Mouse (Mus musculus) hindbrain, embryonic 16.5 days (tissue): Measurements from ENCODE around the gene Uchl5. TPM values are rescaled to one million over a fixed set of nuclear protein-coding genes. Genes with fewer than 3 reads are reported as not detected.

ENCODE experiments used
- ATAC-seq: fragments of 200-750 bp; cut with Nextera tagmentation; 2 replicates; pipeline ENCODE4 v1.8.0; 2017; ENCODE audit warnings: moderate TSS enrichment, moderate library complexity
- H3K27ac ChIP-seq: fragments of 300-500 bp; sonication (generic); 2 replicates; pipeline ENCODE4 v1.5.1; 2014; ENCODE audit warnings: low read depth, mild to moderate bottlenecking, control low read depth, low read length, moderate library complexity
- H3K27me3 ChIP-seq: fragments of 300-500 bp; sonication (generic); replicated peaks from 2 replicates; pipeline ENCODE4 v1.6.1; 2014; ENCODE audit warnings: low read length; ENCODE audit not compliant: control insufficient read depth, insufficient read depth
- H3K36me3 ChIP-seq: fragments of 300-500 bp; sonication (generic); 2 replicates; pipeline ENCODE4 v1.6.1; 2014; ENCODE audit warnings: mild to moderate bottlenecking, low read length, moderate library complexity, mixed read lengths; ENCODE audit not compliant: control insufficient read depth, insufficient read depth
- H3K4me1 ChIP-seq: fragments of 300-500 bp; sonication (generic); 2 replicates; pipeline ENCODE4 v1.6.1; 2014; ENCODE audit warnings: low read depth, low read length; ENCODE audit not compliant: control insufficient read depth, insufficient read depth
- H3K4me2 ChIP-seq: fragments of 300-500 bp; sonication (generic); 2 replicates; pipeline ENCODE4 v1.6.1; 2014; ENCODE audit warnings: mild to moderate bottlenecking, low read length, control low read depth, moderate library complexity
- H3K4me3 ChIP-seq: fragments of 300-500 bp; sonication (generic); 2 replicates; pipeline ENCODE4 v1.5.1; 2014; ENCODE audit warnings: mild to moderate bottlenecking, low read length, control low read depth, moderate library complexity
- H3K9ac ChIP-seq: fragments of 300-500 bp; sonication (generic); 2 replicates; pipeline ENCODE4 v1.6.1; 2014; ENCODE audit warnings: low read depth, mild to moderate bottlenecking, control low read depth, low read length, moderate library complexity
- H3K9me3 ChIP-seq: fragments of 300-500 bp; sonication (generic); 2 replicates; pipeline ENCODE4 v1.6.1; 2014; ENCODE audit warnings: mild to moderate bottlenecking, low read length, moderate library complexity; ENCODE audit not compliant: control insufficient read depth
- WGBS: fragments of 180-500 bp; shearing (Covaris S2); extraction: QIAGEN DNeasy Blood & Tissue Kit; methylation state at CpG from one replicate; pipeline ENCODE4 v1.1.7; 2014; 5-methylcytosine and 5-hydroxymethylcytosine counted together
- polyA plus RNA-seq: library from polyadenylated mRNA; unstranded; fragments of >200 nt; fragmentation: Nextera tagmentation; extraction: Ambion mirVana; gene quantifications from 2 replicates; pipeline ENCODE4 v1.2.1, GENCODE M21; 2015

Uchl5 gene
- polyA plus RNA-seq, 1 experiment from 2014 or later = 68.3 TPM

- Histone ChIP-seq H3K27me3 (no peaks in the 10 kb centered on the region), H3K4me2 (no peak overlapping the region), H3K36me3 (peaks cover 4% of the 10 kb centered on the region), H3K4me3 (no peak overlapping the region), H3K4me1 (peaks cover 3% of the 10 kb centered on the region), H3K9me3 (no peaks in the 10 kb centered on the region), H3K9ac (no peak overlapping the region), H3K27ac (no peak overlapping the region)
- WGBS = 86% methylated on average over 5 of the region's 5 CpGs
- no peak for ATAC-seq
Measured at GRCm38 (mm10) chr1:143741331-143741730, 35.7 kb upstream of the Uchl5 start.

GRCm38 (mm10) chr1:143742186-143742585 is 34.9 kb upstream of the Uchl5 start:
- WGBS = 42% methylated on average over 6 of the region's 6 CpGs
- H3K9me3 ChIP-seq = no peaks in the 10 kb centered on the region
- no peaks in the 10 kb centered on the region for H3K27me3 ChIP-seq
- no peak overlapping the region for H3K4me3 ChIP-seq
- peaks cover 3% of the 10 kb centered on the region for H3K4me1 ChIP-seq
- no peak overlapping the region for H3K27ac ChIP-seq
- H3K4me2 ChIP-seq = no peak overlapping the region
- peaks cover 4% of the 10 kb centered on the region for H3K36me3 ChIP-seq
- no peak overlapping the region for H3K9ac ChIP-seq
- no peak for ATAC-seq

DNA sequence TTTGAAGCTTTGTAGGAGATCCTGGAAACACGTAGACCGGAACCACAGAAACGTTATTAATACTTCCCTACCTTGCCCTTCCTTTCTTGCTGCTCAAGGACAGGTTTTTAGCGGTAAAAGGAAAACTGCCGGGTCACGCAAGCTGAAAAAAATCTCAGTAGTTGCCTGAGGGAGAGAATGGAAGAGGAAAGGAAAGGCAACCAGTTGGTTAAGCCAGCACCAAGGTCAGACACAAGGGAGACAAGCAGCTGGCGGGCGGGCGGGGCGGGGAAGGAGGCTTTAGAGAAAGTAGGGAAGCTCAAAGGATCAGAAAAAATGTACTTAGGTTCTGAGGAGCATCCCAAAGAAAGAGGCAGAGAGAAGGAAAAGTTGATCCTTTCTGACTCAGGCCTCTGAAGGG is 31.2 kb upstream of the Uchl5 start:
- ATAC-seq = no peak
- H3K9me3 ChIP-seq = no peaks in the 10 kb centered on the region
- no peak overlapping the region for H3K4me3 ChIP-seq
- WGBS = 89% methylated on average over 10 of the region's 10 CpGs
- H3K4me2 ChIP-seq = no peak overlapping the region
- H3K36me3 ChIP-seq = peaks cover 11% of the 10 kb centered on the region
- H3K9ac ChIP-seq = no peak overlapping the region
- H3K4me1 ChIP-seq = peaks cover 1% of the 10 kb centered on the region; the same call in 1 of the 2 replicates
- H3K27ac ChIP-seq = no peak overlapping the region
- no peaks in the 10 kb centered on the region for H3K27me3 ChIP-seq

GRCm38 (mm10) chr1:143762159-143762558 is 14.9 kb upstream of the Uchl5 start:
- no peak overlapping the region for H3K4me2 ChIP-seq
- H3K4me3 ChIP-seq = no peak overlapping the region
- H3K27me3 ChIP-seq = no peaks in the 10 kb centered on the region
- H3K9ac ChIP-seq = no peak overlapping the region
- H3K9me3 ChIP-seq = no peaks in the 10 kb centered on the region
- peaks cover 52% of the 10 kb centered on the region for H3K36me3 ChIP-seq
- no peaks in the 10 kb centered on the region for H3K4me1 ChIP-seq
- H3K27ac ChIP-seq = no peak overlapping the region
- ATAC-seq = no peak
- 98% methylated on average over 8 of the region's 8 CpGs for WGBS

DNA sequence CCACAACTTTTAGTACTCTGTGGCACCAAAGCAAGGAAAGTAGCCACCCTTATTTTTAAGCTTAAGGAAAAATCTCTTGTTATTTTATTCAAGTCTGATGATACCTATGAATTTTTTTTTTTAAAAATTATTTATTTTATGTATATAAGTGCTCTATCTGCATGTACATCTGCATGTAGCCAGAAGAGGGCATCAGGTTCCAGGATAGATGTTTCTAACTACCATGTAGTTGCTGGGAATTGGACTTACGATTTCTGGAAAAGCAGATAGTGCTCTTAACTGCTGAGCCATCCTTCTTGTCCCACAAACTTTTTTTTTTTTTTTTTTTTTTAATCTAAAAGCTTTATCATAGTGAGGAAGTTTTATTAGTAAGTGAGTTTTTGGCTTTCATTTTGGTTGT is 12.6 kb upstream of the Uchl5 start:
- ATAC-seq = no peak
- Histone ChIP-seq H3K4me2 (no peak overlapping the region), H3K27ac (no peak overlapping the region), H3K4me1 (no peaks in the 10 kb centered on the region), H3K9ac (no peak overlapping the region), H3K36me3 (peaks cover 40% of the 10 kb centered on the region), H3K27me3 (no peaks in the 10 kb centered on the region), H3K9me3 (no peaks in the 10 kb centered on the region), H3K4me3 (no peak overlapping the region)
- WGBS = 63% methylated on average over 1 of the region's 1 CpGs

DNA sequence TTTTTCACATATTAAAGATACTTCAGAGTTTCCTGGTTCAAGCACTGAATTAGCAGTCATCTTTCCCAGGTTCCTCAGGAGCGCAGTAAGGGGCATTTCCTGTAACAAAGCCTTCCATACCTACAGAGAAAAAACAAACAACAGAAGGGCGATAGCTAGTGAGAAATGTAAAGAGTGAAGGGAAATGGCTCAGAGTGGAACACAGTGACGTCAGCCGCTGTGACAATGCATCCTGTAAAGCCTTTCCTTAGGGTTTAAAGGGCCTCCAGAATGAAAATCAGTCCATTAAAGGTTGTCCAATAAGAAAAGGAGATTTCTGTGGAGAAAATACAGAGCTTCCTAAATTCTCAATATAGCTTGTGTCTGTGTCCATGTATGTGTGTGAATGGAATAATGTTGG is 11.3 kb upstream of the Uchl5 start:
- Histone ChIP-seq H3K4me3 (no peak overlapping the region), H3K36me3 (peaks cover 33% of the 10 kb centered on the region), H3K9ac (no peak overlapping the region), H3K27me3 (no peaks in the 10 kb centered on the region), H3K4me1 (no peaks in the 10 kb centered on the region; the same call in 1 of the 2 replicates), H3K9me3 (no peaks in the 10 kb centered on the region), H3K27ac (no peak overlapping the region), H3K4me2 (no peak overlapping the region)
- 87% methylated on average over 4 of the region's 4 CpGs for WGBS
- ATAC-seq = no peak

DNA sequence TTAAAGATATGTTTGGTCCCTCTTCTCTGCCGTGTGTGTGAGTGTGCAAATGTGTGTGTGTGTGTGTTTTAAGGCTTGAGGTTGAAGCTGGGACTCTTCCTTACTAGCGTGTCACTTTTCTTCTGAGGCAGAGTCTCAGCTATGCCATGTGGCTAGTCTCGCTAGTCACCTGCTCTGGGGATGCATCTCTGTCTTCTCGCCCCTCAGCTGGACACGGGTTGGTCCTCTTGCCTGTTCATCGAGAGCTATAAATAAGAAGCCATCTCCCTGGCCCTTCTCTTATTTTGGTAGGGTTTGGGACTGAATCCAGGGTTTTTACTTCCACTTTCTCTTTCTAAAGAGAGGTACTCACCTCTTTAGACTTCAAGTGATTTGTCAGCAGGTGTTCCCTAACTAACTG is 10.8 kb upstream of the Uchl5 start:
- Histone ChIP-seq H3K27ac (no peak overlapping the region), H3K9me3 (no peaks in the 10 kb centered on the region), H3K9ac (no peak overlapping the region), H3K4me3 (no peak overlapping the region), H3K36me3 (peaks cover 29% of the 10 kb centered on the region), H3K4me2 (no peak overlapping the region), H3K4me1 (no peaks in the 10 kb centered on the region; the same call in 1 of the 2 replicates), H3K27me3 (no peaks in the 10 kb centered on the region)
- no peak for ATAC-seq
- WGBS = 97% methylated on average over 6 of the region's 6 CpGs

GRCm38 (mm10) chr1:143770444-143771109 is 6.5 kb upstream of the Uchl5 start:
- H3K4me2 ChIP-seq = no peak overlapping the region
- no peak overlapping the region for H3K9ac ChIP-seq
- peaks cover 15% of the 10 kb centered on the region; the same call in 1 of the 2 replicates for H3K36me3 ChIP-seq
- H3K4me1 ChIP-seq = peaks cover 11% of the 10 kb centered on the region
- no peak; the same call in 1 of the 2 replicates for ATAC-seq
- H3K27me3 ChIP-seq = no peaks in the 10 kb centered on the region
- no peak overlapping the region for H3K27ac ChIP-seq
- 50% methylated on average over 20 of the region's 20 CpGs for WGBS
- H3K4me3 ChIP-seq = no peak overlapping the region
- no peaks in the 10 kb centered on the region for H3K9me3 ChIP-seq

- no peak overlapping the region for H3K27ac ChIP-seq
- H3K4me3 ChIP-seq = no peak overlapping the region
- no peak for ATAC-seq
- peaks cover 14% of the 10 kb centered on the region for H3K4me1 ChIP-seq
- 72% methylated on average over 7 of the region's 7 CpGs for WGBS
- no peaks in the 10 kb centered on the region for H3K27me3 ChIP-seq
- H3K9me3 ChIP-seq = no peaks in the 10 kb centered on the region
- no peak overlapping the region for H3K4me2 ChIP-seq
- H3K9ac ChIP-seq = no peak overlapping the region
- peaks cover 8% of the 10 kb centered on the region; the same call in 1 of the 2 replicates for H3K36me3 ChIP-seq
Measured at GRCm38 (mm10) chr1:143773082-143773481, 4.0 kb upstream of the Uchl5 start.
